Mouse (Mus musculus) midbrain, embryonic 15.5 days (tissue): ENCODE measurements around the gene Arpc4. TPM values are rescaled to one million over a fixed set of nuclear protein-coding genes. Genes with fewer than 3 reads are reported as not detected.

ENCODE experiments used
- ATAC-seq: fragments of 200-750 bp; cut with Nextera tagmentation; replicated peaks from 2 replicates; pipeline ENCODE4 v1.8.0; 2017; ENCODE audit warnings: moderate TSS enrichment
- H3K27ac ChIP-seq: fragments of 300-500 bp; sonication (generic); 2 replicates; pipeline ENCODE4 v1.5.1; 2015; ENCODE audit warnings: mild to moderate bottlenecking, inconsistent platforms
- H3K27me3 ChIP-seq: fragments of 300-500 bp; sonication (generic); replicated peaks from 2 replicates; pipeline ENCODE4 v1.6.1; 2015; ENCODE audit warnings: inconsistent platforms
- H3K36me3 ChIP-seq: fragments of 300-500 bp; sonication (generic); replicated peaks from 2 replicates; pipeline ENCODE4 v1.6.1; 2015; ENCODE audit warnings: inconsistent platforms
- H3K4me1 ChIP-seq: fragments of 300-500 bp; sonication (generic); 2 replicates; pipeline ENCODE4 v1.6.1; 2015; ENCODE audit warnings: inconsistent platforms
- H3K4me2 ChIP-seq: fragments of 300-500 bp; sonication (generic); 2 replicates; pipeline ENCODE4 v1.6.1; 2015; ENCODE audit warnings: inconsistent platforms, mild to moderate bottlenecking, moderate library complexity
- H3K4me3 ChIP-seq: fragments of 300-500 bp; sonication (generic); 2 replicates; pipeline ENCODE4 v1.5.1; 2015; ENCODE audit warnings: mild to moderate bottlenecking, inconsistent platforms
- H3K9ac ChIP-seq: fragments of 300-500 bp; sonication (generic); 2 replicates; pipeline ENCODE4 v1.6.1; 2015; ENCODE audit warnings: mild to moderate bottlenecking, inconsistent platforms
- H3K9me3 ChIP-seq: fragments of 300-500 bp; sonication (generic); 2 replicates; pipeline ENCODE4 v1.6.1; 2016; ENCODE audit warnings: inconsistent platforms
- WGBS: fragments of 180-500 bp; shearing (Covaris S2); methylation state at CpG from one replicate; pipeline ENCODE4 v1.1.7; 2015; ENCODE audit warnings: mixed read lengths; 5-methylcytosine and 5-hydroxymethylcytosine counted together
- microRNA-seq: library from miRNA; unstranded; fragments of <30 nt; microRNA quantifications from one replicate; pipeline ENCODE4, GENCODE M21; 2016
- polyA plus RNA-seq: library from polyadenylated mRNA; unstranded; fragments of >200 nt; fragmentation: Nextera tagmentation; extraction: Ambion mirVana; gene quantifications from 2 replicates; pipeline ENCODE4 v1.2.1, GENCODE M21; 2015

Gene Arpc4
- polyA plus RNA-seq, 1 experiment from 2014 or later, result 433 TPM

GRCm38 (mm10) chr6:113435664-113436205 lies 57.8 kb downstream of the Arpc4 start, which contains the start of gene Cidec:
Gene Cidec (minus strand): TSS chr6:113435760.
- Histone ChIP-seq H3K36me3 (no peaks in the 10 kb centered on the region), H3K4me3 (no peak within 1 kb of the TSS), H3K9ac (no peak within 1 kb of the TSS), H3K9me3 (no peaks in the 10 kb centered on the region), H3K27ac (no peak within 1 kb of the TSS), H3K4me2 (no peak within 1 kb of the TSS), H3K27me3 (0 out of 2 replicates have a peak, but pooled peaks cover 3% of the 10 kb centered on the region), H3K4me1 (no peaks in the 10 kb centered on the region)
- 84% methylated on average over 9 of the region's 9 CpGs for WGBS
- ATAC-seq, result no peak

GRCm38 (mm10) chr6:113437135-113437534 lies 59.2 kb downstream of the Arpc4 start:
- Histone ChIP-seq H3K4me3 (no peak overlapping the region), H3K36me3 (no peaks in the 10 kb centered on the region), H3K9me3 (no peaks in the 10 kb centered on the region), H3K27me3 (0 out of 2 replicates have a peak, but pooled peaks cover 3% of the 10 kb centered on the region), H3K4me1 (peaks cover 5% of the 10 kb centered on the region; the same call in 1 of the 2 replicates), H3K4me2 (no peak overlapping the region), H3K27ac (no peak overlapping the region), H3K9ac (no peak overlapping the region)
- WGBS, result 74% methylated on average over 12 of the region's 12 CpGs
- no peak for ATAC-seq

GRCm38 (mm10) chr6:113438721-113439430 lies 61.0 kb downstream of the Arpc4 start:
- H3K9ac ChIP-seq, result no peak overlapping the region
- ATAC-seq, result no peak
- H3K9me3 ChIP-seq, result no peaks in the 10 kb centered on the region
- no peak overlapping the region for H3K4me2 ChIP-seq
- H3K4me3 ChIP-seq, result no peak overlapping the region
- WGBS, result 66% methylated on average over 12 of the region's 12 CpGs
- 0 out of 2 replicates have a peak, but pooled peaks cover 3% of the 10 kb centered on the region for H3K27me3 ChIP-seq
- H3K27ac ChIP-seq, result no peak overlapping the region
- no peaks in the 10 kb centered on the region for H3K36me3 ChIP-seq
- peaks cover 15% of the 10 kb centered on the region for H3K4me1 ChIP-seq

Small RNAs within 50 kb of the gene (microRNA-seq; reads per million reads assigned to microRNA genes)
- not detected for gene Gm24387

Other genes with a start within 250 kb of the Arpc4 start
- gene Lhfpl4, start 182.7 kb upstream of the Arpc4 start, polyA plus RNA-seq, result 75.6 and 80.7 TPM in 2 replicates
- gene Mtmr14, start 140.3 kb upstream of the Arpc4 start, polyA plus RNA-seq, result 40.1 and 40.4 TPM in 2 replicates
- gene Cpne9, start 95.8 kb upstream of the Arpc4 start, polyA plus RNA-seq, result 2.0 and 2.3 TPM in 2 replicates
- gene Brpf1, start 71.0 kb upstream of the Arpc4 start, polyA plus RNA-seq, result 17.9 and 18.9 TPM in 2 replicates
- gene Ogg1, start 51.1 kb upstream of the Arpc4 start, polyA plus RNA-seq, result 9.6 and 11.1 TPM in 2 replicates
- 117 and 124 TPM in 2 replicates for gene Camk1, start 34.1 kb upstream of the Arpc4 start, polyA plus RNA-seq
- 80.4 and 81.6 TPM in 2 replicates for gene Tada3, start 232 bp upstream of the Arpc4 start, polyA plus RNA-seq
- 15.1 TPM in 2 replicates for gene Ttll3, start 11.1 kb downstream of the Arpc4 start, polyA plus RNA-seq
- 19.0 and 21.2 TPM in 2 replicates for gene Rpusd3, start 41.2 kb downstream of the Arpc4 start, polyA plus RNA-seq
- not detected in 2 replicates for gene Cidec, start 57.6 kb downstream of the Arpc4 start, polyA plus RNA-seq
- gene Jagn1, start 64.5 kb downstream of the Arpc4 start, polyA plus RNA-seq, result 94.9 and 101 TPM in 2 replicates
- gene Il17re, start 80.4 kb downstream of the Arpc4 start, polyA plus RNA-seq, result 0.08 and 0.41 TPM in 2 replicates
- 3.4 and 4.8 TPM in 2 replicates for gene Il17rc, start 93.3 kb downstream of the Arpc4 start, polyA plus RNA-seq
- gene Creld1, start 105.2 kb downstream of the Arpc4 start, polyA plus RNA-seq, result 74.8 and 79.0 TPM in 2 replicates
- 13.1 and 13.5 TPM in 2 replicates for gene Prrt3, start 123.8 kb downstream of the Arpc4 start, polyA plus RNA-seq
- gene Emc3, start 153.5 kb downstream of the Arpc4 start, polyA plus RNA-seq, result 104 and 105 TPM in 2 replicates
- 2.1 and 2.6 TPM in 2 replicates for gene Fancd2, start 153.6 kb downstream of the Arpc4 start, polyA plus RNA-seq
- gene Fancd2os, start 222.6 kb downstream of the Arpc4 start, polyA plus RNA-seq, result 0.20 and 0.27 TPM in 2 replicates
- gene Brk1, start 226.7 kb downstream of the Arpc4 start, polyA plus RNA-seq, result 224 and 232 TPM in 2 replicates
- 75.8 and 79.0 TPM in 2 replicates for gene Vhl, start 245.8 kb downstream of the Arpc4 start, polyA plus RNA-seq